Mouse (Mus musculus) pancreas, adult 10 weeks (tissue): ENCODE data around the gene 4930486L24Rik. TPM values are rescaled to one million over a fixed set of nuclear protein-coding genes. Genes with fewer than 3 reads are reported as not detected.

ENCODE experiments used
- polyA plus RNA-seq: library from polyadenylated mRNA; stranded (reverse); fragments of 350-450 nt; fragmentation: Illumina TruSeq; extraction: RNeasy Lipid Tissue Mini Kit (QIAGEN cat#74804); gene quantifications from one replicate; pipeline ENCODE4 v1.2.3, GENCODE M21; 2015; ENCODE audit warnings: low read depth, low replicate concordance; ENCODE audit not compliant: insufficient read depth

4930486L24Rik gene
- not detected for polyA plus RNA-seq

GRCm38 (mm10) chr13:60864281-60864680, at the start of gene 4930486L24Rik:
TSS of gene 4930486L24Rik (minus strand) at chr13:60864475.

GRCm38 (mm10) chr13:60904780-60905179, 40.5 kb upstream of the 4930486L24Rik start, which contains the start of gene Tpbpb:
TSS of gene Tpbpb (minus strand) at chr13:60904880.

GRCm38 (mm10) chr13:60897328-60897727, 33.1 kb upstream of the 4930486L24Rik start, which contains the start of gene Ctla2b:
TSS of gene Ctla2b (minus strand) at chr13:60897447.

GRCm38 (mm10) chr13:60896794-60897193, 32.5 kb upstream of the 4930486L24Rik start, which contains the start of gene Gm49392:
TSS of gene Gm49392 (minus strand) at chr13:60896894.

GRCm38 (mm10) chr13:60802749-60803148, 61.5 kb downstream of the 4930486L24Rik start, which contains the start of gene Ctsll3:
TSS of gene Ctsll3 (minus strand) at chr13:60802849.

Other genes starting within 250 kb of the 4930486L24Rik start
- not detected for gene BC051665, start 78.1 kb downstream of the 4930486L24Rik start, polyA plus RNA-seq
- gene Ctsll3, start 61.6 kb downstream of the 4930486L24Rik start, polyA plus RNA-seq, result not detected
- gene Gm49392, start 32.4 kb upstream of the 4930486L24Rik start, polyA plus RNA-seq, result not detected
- 2.4 TPM for gene Ctla2b, start 33.0 kb upstream of the 4930486L24Rik start, polyA plus RNA-seq
- gene Tpbpb, start 40.4 kb upstream of the 4930486L24Rik start, polyA plus RNA-seq, result not detected
- not detected for gene Gm49393, start 71.1 kb upstream of the 4930486L24Rik start, polyA plus RNA-seq
- gene Gm49391, start 72.1 kb upstream of the 4930486L24Rik start, polyA plus RNA-seq, result 1.7 TPM
- gene Ctla2a, start 72.2 kb upstream of the 4930486L24Rik start, polyA plus RNA-seq, result 25.1 TPM
- gene Tpbpa, start 77.5 kb upstream of the 4930486L24Rik start, polyA plus RNA-seq, result not detected
- not detected for gene Ctsj, start 141.5 kb upstream of the 4930486L24Rik start, polyA plus RNA-seq
- not detected for gene Ctsq, start 176.2 kb upstream of the 4930486L24Rik start, polyA plus RNA-seq